Mouse (Mus musculus) stomach, embryonic 16.5 days (tissue): ENCODE data around the gene G0s2. TPM values are rescaled to one million over a fixed set of nuclear protein-coding genes. Genes with fewer than 3 reads are reported as not detected.

ENCODE experiments used
- ATAC-seq: fragments of 200-750 bp; cut with Nextera tagmentation; 2 replicates; pipeline ENCODE4 v1.8.0; 2017; ENCODE audit warnings: moderate number of reproducible peaks, moderate TSS enrichment; ENCODE audit not compliant: insufficient read depth, low FRiP score
- H3K27ac ChIP-seq: fragments of 300-500 bp; sonication (generic); 2 replicates; pipeline ENCODE4 v1.5.1; 2014; ENCODE audit warnings: low read length
- H3K27me3 ChIP-seq: fragments of 300-500 bp; sonication (generic); 2 replicates; pipeline ENCODE4 v1.6.1; 2014; ENCODE audit warnings: low read length, control low read depth, mixed read lengths; ENCODE audit not compliant: control insufficient read depth, insufficient read depth
- H3K36me3 ChIP-seq: fragments of 300-500 bp; sonication (generic); 2 replicates; pipeline ENCODE4 v1.6.1; 2014; ENCODE audit warnings: low read length; ENCODE audit not compliant: control insufficient read depth, insufficient read depth
- H3K4me1 ChIP-seq: fragments of 300-500 bp; sonication (generic); 2 replicates; pipeline ENCODE4 v1.6.1; 2014; ENCODE audit warnings: low read length, control low read depth, mixed read lengths; ENCODE audit not compliant: control insufficient read depth, insufficient read depth
- H3K4me2 ChIP-seq: fragments of 300-500 bp; sonication (generic); 2 replicates; pipeline ENCODE4 v1.6.1; 2014; ENCODE audit warnings: low read depth, low read length, mixed read lengths
- H3K4me3 ChIP-seq: fragments of 300-500 bp; sonication (generic); replicated peaks from 2 replicates; pipeline ENCODE4 v1.5.1; 2014; ENCODE audit warnings: mild to moderate bottlenecking, low read length
- H3K9ac ChIP-seq: fragments of 300-500 bp; sonication (generic); 2 replicates; pipeline ENCODE4 v1.6.1; 2014; ENCODE audit warnings: low read length
- H3K9me3 ChIP-seq: fragments of 300-500 bp; sonication (generic); replicated peaks from 2 replicates; pipeline ENCODE4 v1.6.1; 2016; ENCODE audit warnings: low read length, control low read depth; ENCODE audit not compliant: control insufficient read depth
- WGBS: fragments of 180-500 bp; shearing (Covaris S2); extraction: QIAGEN DNeasy Blood & Tissue Kit; methylation state at CpG from one replicate; pipeline ENCODE4 v1.1.7; 2014; 5-methylcytosine and 5-hydroxymethylcytosine counted together
- polyA plus RNA-seq: library from polyadenylated mRNA; unstranded; fragments of >200 nt; fragmentation: Nextera tagmentation; extraction: Ambion mirVana; gene quantifications from 2 replicates; pipeline ENCODE4 v1.2.1, GENCODE M21; 2015

G0s2 gene
- polyA plus RNA-seq, 1 experiment from 2014 or later = 46.7 TPM

GRCm38 (mm10) chr1:193281344-193281743, 8.3 kb upstream of the G0s2 start:
- H3K9me3 ChIP-seq = no peaks in the 10 kb centered on the region
- 94% methylated on average over 2 of the region's 2 CpGs for WGBS
- no peaks in the 10 kb centered on the region for H3K27me3 ChIP-seq
- no peak overlapping the region for H3K4me3 ChIP-seq
- H3K27ac ChIP-seq = no peak overlapping the region
- H3K36me3 ChIP-seq = no peaks in the 10 kb centered on the region
- no peak overlapping the region for H3K4me2 ChIP-seq
- no peak overlapping the region for H3K9ac ChIP-seq
- H3K4me1 ChIP-seq = no peaks in the 10 kb centered on the region
- ATAC-seq = no peak

DNA sequence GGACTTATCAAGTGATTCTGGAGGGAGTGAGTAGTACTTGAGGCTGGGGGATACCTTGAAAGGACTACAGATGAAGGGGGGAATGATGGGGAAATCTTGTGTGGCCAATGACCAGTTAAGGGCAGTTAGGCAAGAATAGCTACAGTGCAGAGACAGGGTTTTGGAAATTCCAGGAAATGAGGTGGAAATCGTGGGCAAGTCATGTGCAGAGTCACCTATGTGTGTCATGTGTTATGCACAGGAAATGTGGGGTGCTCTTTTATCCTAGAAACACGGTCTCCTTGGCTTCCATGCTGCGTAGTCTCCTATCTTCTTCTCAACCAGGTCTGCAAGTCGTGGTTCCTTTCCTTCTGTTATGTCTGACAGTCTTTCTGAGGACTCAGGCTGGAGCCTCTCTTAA, 6.5 kb upstream of the G0s2 start:
- Histone ChIP-seq H3K4me2 (no peak overlapping the region), H3K36me3 (no peaks in the 10 kb centered on the region), H3K9ac (no peak overlapping the region), H3K4me3 (no peak overlapping the region), H3K9me3 (no peaks in the 10 kb centered on the region), H3K27ac (no peak overlapping the region), H3K27me3 (no peaks in the 10 kb centered on the region), H3K4me1 (no peaks in the 10 kb centered on the region)
- no peak for ATAC-seq
- 82% methylated on average over 4 of the region's 4 CpGs for WGBS

GRCm38 (mm10) chr1:193278414-193279045, 5.5 kb upstream of the G0s2 start:
- no peak overlapping the region for H3K9ac ChIP-seq
- H3K4me2 ChIP-seq = no peak overlapping the region
- WGBS = 54% methylated on average over 6 of the region's 6 CpGs
- no peaks in the 10 kb centered on the region for H3K9me3 ChIP-seq
- H3K27me3 ChIP-seq = no peaks in the 10 kb centered on the region
- H3K36me3 ChIP-seq = no peaks in the 10 kb centered on the region
- H3K27ac ChIP-seq = no peak overlapping the region
- ATAC-seq = no peak
- H3K4me3 ChIP-seq = no peak overlapping the region
- H3K4me1 ChIP-seq = no peaks in the 10 kb centered on the region

DNA sequence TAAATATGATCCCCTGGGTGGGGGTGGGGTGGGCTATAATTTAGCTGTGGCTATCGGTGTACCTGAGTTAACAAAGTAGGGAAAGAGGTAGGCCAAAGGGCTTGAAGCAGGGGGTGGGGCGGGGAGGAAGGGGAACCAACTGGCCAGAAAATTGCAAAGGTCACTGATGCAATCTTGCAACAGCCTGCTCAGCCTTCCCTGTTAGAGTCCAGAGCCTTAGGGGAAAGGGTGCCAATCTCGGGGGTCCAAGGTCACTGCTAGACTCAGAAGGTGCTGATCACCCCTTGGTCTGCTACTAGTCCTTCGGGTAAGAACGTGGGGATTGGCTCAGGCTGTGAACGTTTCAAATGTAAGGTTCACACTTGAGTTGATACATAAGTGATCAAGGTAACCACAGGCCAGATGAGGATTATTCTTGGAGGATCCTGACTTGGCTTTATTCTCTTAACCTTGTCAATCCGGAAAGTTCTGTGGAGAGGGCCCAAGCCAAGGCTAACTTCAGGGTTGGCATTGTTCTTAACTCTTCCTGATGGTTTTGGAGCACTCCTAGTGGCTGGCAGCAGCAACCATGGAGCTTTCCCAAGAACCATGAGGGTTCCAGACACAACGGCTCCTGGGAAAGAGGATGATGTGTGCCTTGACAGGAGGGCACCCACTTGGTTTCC, 1.5 kb upstream of the G0s2 start:
- ATAC-seq = no peak
- H3K4me3 ChIP-seq = no peak overlapping the region
- H3K4me2 ChIP-seq = no peak overlapping the region
- no peaks in the 10 kb centered on the region for H3K36me3 ChIP-seq
- H3K27me3 ChIP-seq = no peaks in the 10 kb centered on the region
- peaks cover 18% of the 10 kb centered on the region for H3K4me1 ChIP-seq
- no peak overlapping the region for H3K27ac ChIP-seq
- H3K9me3 ChIP-seq = no peaks in the 10 kb centered on the region
- WGBS = 79% methylated on average over 8 of the region's 8 CpGs
- no peak overlapping the region for H3K9ac ChIP-seq

DNA sequence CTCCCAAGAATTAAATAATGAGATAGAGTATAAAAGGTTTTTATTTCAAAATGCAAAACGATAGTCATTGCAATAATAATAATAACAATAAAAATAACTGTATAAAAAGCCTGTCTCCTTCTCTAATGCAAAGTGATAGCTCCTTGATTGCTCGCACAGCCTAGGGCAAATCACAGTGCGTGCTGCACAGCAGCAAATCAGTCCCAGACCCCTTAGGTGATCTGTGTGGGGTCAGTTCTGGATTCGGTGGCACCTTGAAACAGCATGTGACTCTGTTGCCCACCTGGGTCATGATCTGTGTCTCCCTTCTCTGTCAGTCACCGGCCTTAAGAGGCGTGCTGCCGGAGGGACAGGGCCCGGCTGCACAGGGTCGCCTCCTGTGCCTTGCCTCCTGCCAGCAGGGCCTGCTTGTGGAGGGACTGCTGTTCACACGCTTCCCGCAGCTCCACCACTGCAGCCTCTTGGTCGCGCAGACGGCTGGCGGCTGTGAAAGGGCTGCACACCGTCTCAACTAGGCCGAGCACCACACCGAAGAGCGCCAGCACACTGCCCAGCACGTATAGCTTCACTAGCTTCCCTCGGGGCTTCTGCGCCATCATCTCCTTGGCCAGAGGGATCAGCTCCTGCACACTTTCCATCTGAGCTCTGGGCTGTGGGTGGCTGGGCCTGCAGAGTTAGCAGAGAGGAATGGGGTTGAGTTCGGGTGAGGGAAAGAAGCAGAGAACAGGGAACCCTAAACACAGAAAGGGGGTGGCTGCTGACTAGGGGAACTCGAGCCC, 691 bp downstream of the G0s2 start:
- H3K9me3 ChIP-seq = no peaks in the 10 kb centered on the region
- H3K9ac ChIP-seq = peak overlapping the region; percentile 79
- peak overlapping the region; percentile 71 for H3K4me2 ChIP-seq
- H3K27ac ChIP-seq = peak overlapping the region; percentile 92
- H3K4me1 ChIP-seq = peaks cover 18% of the 10 kb centered on the region
- H3K27me3 ChIP-seq = no peaks in the 10 kb centered on the region
- no peaks in the 10 kb centered on the region for H3K36me3 ChIP-seq
- WGBS = 17% methylated on average over 24 of the region's 24 CpGs
- ATAC-seq = peak; percentile 62; the same call in 1 of the 2 replicates
- H3K4me3 ChIP-seq = peak overlapping the region; percentile 52

DNA sequence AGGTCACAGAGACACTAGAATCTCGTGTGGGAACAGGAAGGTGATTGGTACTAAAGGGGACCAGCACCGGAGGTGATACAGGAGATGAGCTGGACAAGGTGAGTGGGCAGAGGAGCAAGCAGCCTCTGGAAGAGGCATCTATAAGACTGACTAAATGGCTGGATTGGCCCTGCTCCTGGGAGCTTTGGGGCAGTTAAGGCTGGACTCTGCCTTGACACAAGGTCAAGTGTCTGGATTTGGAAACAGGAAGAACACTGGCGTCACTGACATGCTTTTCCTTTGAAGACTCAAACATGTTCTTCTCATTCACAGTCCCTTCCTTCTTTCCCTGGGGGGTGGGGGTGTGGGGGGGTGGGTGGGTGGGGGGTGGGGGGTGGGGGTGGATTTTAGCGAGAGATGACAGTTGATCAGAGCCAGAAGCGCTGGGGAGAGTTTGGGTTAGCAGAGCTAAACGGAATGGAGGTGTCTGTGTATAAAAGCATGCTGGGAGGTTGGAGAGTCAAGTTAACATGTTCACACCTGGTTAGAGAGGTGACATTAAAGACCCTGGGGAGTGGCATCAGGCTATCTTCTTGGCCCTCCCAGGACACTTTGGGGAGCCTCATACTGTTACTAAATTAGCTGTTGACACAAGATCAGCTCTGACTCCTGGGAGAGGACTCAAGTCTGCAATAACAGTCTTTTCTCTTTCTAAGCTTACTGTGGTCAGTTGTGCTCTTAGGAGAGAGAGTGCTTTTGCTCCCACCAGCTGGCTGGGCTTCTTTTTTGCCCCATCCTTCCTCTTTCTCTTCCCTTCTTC, 1.9 kb downstream of the G0s2 start:
- Histone ChIP-seq H3K9ac (peak overlapping the region; percentile 79), H3K27ac (peak overlapping the region; percentile 92; the same call in 1 of the 2 replicates), H3K4me2 (peak overlapping the region; percentile 71), H3K4me1 (peaks cover 18% of the 10 kb centered on the region), H3K36me3 (no peaks in the 10 kb centered on the region), H3K4me3 (peak overlapping the region; percentile 52), H3K9me3 (no peaks in the 10 kb centered on the region), H3K27me3 (no peaks in the 10 kb centered on the region)
- ATAC-seq = no peak
- WGBS = 38% methylated on average over 6 of the region's 6 CpGs

GRCm38 (mm10) chr1:193265734-193266133, 7.3 kb downstream of the G0s2 start:
- no peak overlapping the region for H3K9ac ChIP-seq

DNA sequence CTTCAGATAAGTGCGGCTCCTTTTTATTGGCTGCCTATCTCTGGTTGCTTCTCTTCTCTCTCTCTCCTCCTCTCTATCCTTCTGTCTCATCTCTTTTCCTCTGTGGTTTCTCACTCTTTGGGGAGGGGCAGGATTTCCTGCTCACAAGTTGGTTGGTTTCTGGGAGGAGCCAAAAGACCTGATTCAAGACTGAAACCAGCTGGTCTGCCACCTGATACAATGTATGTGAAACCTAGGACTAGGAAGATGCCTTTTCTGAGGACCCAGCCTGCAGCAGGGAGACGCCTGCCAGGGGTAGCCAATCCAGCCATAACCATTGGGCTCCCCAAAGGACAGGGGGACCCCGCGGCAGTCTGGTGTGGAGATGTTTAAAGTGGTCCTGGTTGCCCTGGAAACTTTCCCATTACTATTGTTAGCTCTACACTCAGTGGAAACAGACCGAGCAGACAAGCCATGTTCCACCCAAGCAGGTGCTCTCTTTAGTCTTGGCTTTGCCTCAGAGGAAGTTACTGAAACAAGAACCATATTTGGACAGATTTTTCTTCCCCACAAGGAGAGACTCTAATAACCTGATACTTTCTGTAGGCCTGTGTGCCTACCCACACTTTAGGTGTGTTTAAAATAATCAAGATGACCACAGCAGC, 8.9 kb downstream of the G0s2 start, which contains the start of gene Hsd11b1:
Gene Hsd11b1 (minus strand): TSS at position 121 of the 644 bp plus-strand sequence.
- H3K4me1 ChIP-seq = peaks cover 8% of the 10 kb centered on the region; the same call in 1 of the 2 replicates
- H3K9me3 ChIP-seq = no peaks in the 10 kb centered on the region
- H3K4me3 ChIP-seq = no peak within 1 kb of the TSS
- no peak within 1 kb of the TSS for H3K9ac ChIP-seq
- H3K4me2 ChIP-seq = no peak within 1 kb of the TSS
- H3K36me3 ChIP-seq = no peaks in the 10 kb centered on the region
- no peak within 1 kb of the TSS for H3K27ac ChIP-seq
- no peaks in the 10 kb centered on the region for H3K27me3 ChIP-seq
- WGBS = 58% methylated on average over 5 of the region's 5 CpGs
- ATAC-seq = no peak

More at GRCm38 (mm10) chr1:193265734-193266133, 7.3 kb downstream of the G0s2 start:
- H3K4me2 ChIP-seq = no peak overlapping the region
- no peaks in the 10 kb centered on the region for H3K27me3 ChIP-seq
- no peaks in the 10 kb centered on the region for H3K36me3 ChIP-seq
- no peaks in the 10 kb centered on the region for H3K9me3 ChIP-seq
- no peak for ATAC-seq
- no peak overlapping the region for H3K27ac ChIP-seq
- no peak overlapping the region for H3K4me3 ChIP-seq
- peaks cover 8% of the 10 kb centered on the region; the same call in 1 of the 2 replicates for H3K4me1 ChIP-seq
